Mouse (Mus musculus) heart, postnatal 0 days (tissue): ENCODE results near the gene Cenpq. TPM values are rescaled to one million over a fixed set of nuclear protein-coding genes. Genes with fewer than 3 reads are reported as not detected.
A peak's percentile ranks its signal among the peaks of the same experiment; 100 is the strongest.

Experiments
- ATAC-seq: fragments of 200-750 bp; cut with Nextera tagmentation; 2 replicates; pipeline ENCODE4 v1.8.0; 2017; ENCODE audit warnings: low read depth, moderate number of reproducible peaks, moderate library complexity; ENCODE audit not compliant: insufficient read depth
- DNase-seq: peaks from one replicate; pipeline ENCODE4 v3.0.0-alpha.2; 2016; ENCODE audit warnings: low spot score
- H3K27ac ChIP-seq: fragments of 300-500 bp; sonication (generic); 2 replicates; pipeline ENCODE4 v1.5.1; 2014; ENCODE audit warnings: low read depth, mild to moderate bottlenecking
- H3K27me3 ChIP-seq: fragments of 300-500 bp; sonication (generic); 2 replicates; pipeline ENCODE4 v1.6.1; 2014; ENCODE audit warnings: low read length, mixed read lengths; ENCODE audit not compliant: control insufficient read depth, insufficient read depth
- H3K36me3 ChIP-seq: fragments of 300-500 bp; sonication (generic); replicated peaks from 2 replicates; pipeline ENCODE4 v1.6.1; 2014; ENCODE audit warnings: low read length, mixed read lengths; ENCODE audit not compliant: control insufficient read depth, insufficient read depth
- H3K4me1 ChIP-seq: fragments of 300-500 bp; sonication (generic); 2 replicates; pipeline ENCODE4 v1.6.1; 2014; ENCODE audit warnings: antibody characterized with exemption; ENCODE audit not compliant: control insufficient read depth, insufficient read depth
- H3K4me2 ChIP-seq: fragments of 300-500 bp; sonication (generic); 2 replicates; pipeline ENCODE4 v1.6.1; 2014; ENCODE audit warnings: low read depth, mild to moderate bottlenecking, low read length, moderate library complexity
- H3K4me3 ChIP-seq: fragments of 300-500 bp; sonication (generic); 2 replicates; pipeline ENCODE4 v1.5.1; 2014; ENCODE audit warnings: low read depth, low read length
- H3K9ac ChIP-seq: fragments of 300-500 bp; sonication (generic); replicated peaks from 2 replicates; pipeline ENCODE4 v1.6.1; 2014; ENCODE audit warnings: low read depth, low read length, mixed read lengths
- H3K9me3 ChIP-seq: fragments of 300-500 bp; sonication (generic); replicated peaks from 2 replicates; pipeline ENCODE4 v1.6.1; 2016; ENCODE audit warnings: low read length; ENCODE audit not compliant: control insufficient read depth
- CTCF ChIP-seq: IDR thresholded peaks from 2 replicates; pipeline ENCODE4 v1.5.1; 2016; ENCODE audit warnings: antibody characterized with exemption, control low read depth, low read depth
- EP300 ChIP-seq: IDR thresholded peaks from 2 replicates; pipeline ENCODE4 v1.6.1; 2016; ENCODE audit warnings: antibody characterized with exemption, low read depth
- WGBS: fragments of 180-500 bp; shearing (Covaris S2); extraction: QIAGEN DNeasy Blood & Tissue Kit; methylation state at CpG from one replicate; pipeline ENCODE4 v1.1.7; 2014; 5-methylcytosine and 5-hydroxymethylcytosine counted together
- polyA plus RNA-seq: library from polyadenylated mRNA; unstranded; fragments of >200 nt; fragmentation: Nextera tagmentation; extraction: Ambion mirVana; gene quantifications from 2 replicates; pipeline ENCODE4 v1.2.1, GENCODE M21; 2015
- total RNA-seq: library from RNA; depleted of rRNA; stranded (reverse); fragments of >200 nt; gene quantifications from 2 replicates; pipeline ENCODE4 v1.2.3, GENCODE M21; 2014; ENCODE audit warnings: low replicate concordance

Cenpq gene
- total and polyA plus RNA-seq, 2 experiments from 2014 or later, result 3.1 to 10.7 TPM

GRCm38 (mm10) chr17:40914250-40914649 is 20.6 kb downstream of the Cenpq start, which contains the start of gene Glyatl3:
Gene Glyatl3 (minus strand): TSS chr17:40914350.
- Histone ChIP-seq H3K36me3 (no peaks in the 10 kb centered on the region), H3K9ac (no peak within 1 kb of the TSS), H3K27ac (no peak within 1 kb of the TSS), H3K4me1 (no peaks in the 10 kb centered on the region), H3K4me2 (no peak within 1 kb of the TSS), H3K4me3 (no peak within 1 kb of the TSS), H3K9me3 (no peaks in the 10 kb centered on the region), H3K27me3 (no peaks in the 10 kb centered on the region)
- TF ChIP-seq CTCF (no peak), EP300 (no peak)
- no peak for ATAC-seq
- no peak for DNase-seq
- WGBS, result 80% methylated on average over 2 of the region's 2 CpGs

DNA sequence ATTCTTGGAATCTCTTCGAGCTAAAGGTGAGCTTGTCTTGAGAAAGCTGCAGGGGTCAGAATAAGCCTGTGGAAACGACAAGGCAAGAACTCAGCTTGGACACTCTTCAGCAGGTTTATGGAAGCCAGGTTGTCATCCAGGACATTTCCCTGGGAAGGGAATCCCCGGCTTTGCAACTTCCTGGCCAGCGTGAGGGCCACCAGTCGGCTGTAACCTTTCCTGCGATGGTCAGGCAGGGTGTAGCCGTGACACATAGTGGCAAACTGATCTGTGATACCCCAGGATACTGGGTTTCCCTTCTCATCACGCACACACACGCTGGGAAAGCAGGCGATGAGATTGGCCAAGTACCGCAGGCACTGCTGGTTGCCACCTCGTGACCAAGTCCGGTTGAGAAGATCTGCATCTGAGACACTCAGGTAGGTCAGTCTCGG is 30.1 kb downstream of the Cenpq start:
- TF ChIP-seq CTCF (no peak), EP300 (no peak)
- peak overlapping the region; percentile 54 for H3K4me2 ChIP-seq
- DNase-seq (no peak), ATAC-seq (no peak)
- H3K27me3 ChIP-seq, result no peaks in the 10 kb centered on the region
- H3K9ac ChIP-seq, result no peak overlapping the region
- H3K27ac ChIP-seq, result no peak overlapping the region
- H3K9me3 ChIP-seq, result no peaks in the 10 kb centered on the region
- H3K4me3 ChIP-seq, result peak overlapping the region; percentile 26
- H3K36me3 ChIP-seq, result no peaks in the 10 kb centered on the region
- H3K4me1 ChIP-seq, result no peaks in the 10 kb centered on the region
- WGBS, result 3% methylated on average over 14 of the region's 14 CpGs

DNA sequence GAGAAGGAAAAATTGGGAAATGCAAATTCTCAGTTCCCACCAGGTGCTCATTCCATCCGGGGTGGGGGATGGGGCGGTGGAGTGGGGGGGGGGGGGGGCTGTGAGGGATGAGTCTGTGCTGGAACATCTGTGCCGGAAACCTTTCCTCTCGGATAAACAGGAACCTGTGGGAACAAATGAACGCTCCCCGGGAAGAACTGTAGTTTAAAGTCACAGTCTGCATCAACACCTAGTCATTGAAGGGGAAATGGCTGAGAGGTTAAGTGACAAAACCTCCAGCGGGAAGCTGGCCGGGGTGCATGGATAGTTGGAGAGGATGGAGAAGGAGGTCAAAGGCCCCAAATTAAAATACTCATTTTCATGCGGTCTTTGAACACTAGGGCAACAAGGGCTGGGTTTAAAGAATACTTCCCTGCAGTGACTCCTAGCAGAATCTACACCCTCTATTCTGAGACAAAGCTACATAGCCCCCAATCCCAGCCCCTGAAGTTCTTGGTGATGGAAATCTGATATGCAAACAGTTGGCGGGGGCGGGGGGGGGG is 30.7 kb downstream of the Cenpq start:
- Histone ChIP-seq H3K4me3 (no peak overlapping the region), H3K9ac (no peak overlapping the region), H3K36me3 (no peaks in the 10 kb centered on the region), H3K27ac (no peak overlapping the region), H3K27me3 (no peaks in the 10 kb centered on the region), H3K9me3 (no peaks in the 10 kb centered on the region), H3K4me2 (peak overlapping the region; percentile 54; the same call in 1 of the 2 replicates), H3K4me1 (no peaks in the 10 kb centered on the region)
- 10% methylated on average over 11 of the region's 11 CpGs for WGBS
- no peak for ATAC-seq
- DNase-seq, result no peak
- TF ChIP-seq EP300 (no peak), CTCF (no peak)

- Histone ChIP-seq H3K9ac (no peak overlapping the region), H3K9me3 (no peaks in the 10 kb centered on the region), H3K4me1 (no peaks in the 10 kb centered on the region), H3K4me2 (no peak overlapping the region), H3K4me3 (no peak overlapping the region), H3K27ac (no peak overlapping the region), H3K36me3 (no peaks in the 10 kb centered on the region), H3K27me3 (no peaks in the 10 kb centered on the region)
- no peak for TF ChIP-seq CTCF
- no peak for TF ChIP-seq EP300
- no peak for ATAC-seq
- DNase-seq, result no peak
- WGBS, result 45% methylated on average over 4 of the region's 4 CpGs
Observed at GRCm38 (mm10) chr17:40903345-40903744, 31.5 kb downstream of the Cenpq start.

DNA sequence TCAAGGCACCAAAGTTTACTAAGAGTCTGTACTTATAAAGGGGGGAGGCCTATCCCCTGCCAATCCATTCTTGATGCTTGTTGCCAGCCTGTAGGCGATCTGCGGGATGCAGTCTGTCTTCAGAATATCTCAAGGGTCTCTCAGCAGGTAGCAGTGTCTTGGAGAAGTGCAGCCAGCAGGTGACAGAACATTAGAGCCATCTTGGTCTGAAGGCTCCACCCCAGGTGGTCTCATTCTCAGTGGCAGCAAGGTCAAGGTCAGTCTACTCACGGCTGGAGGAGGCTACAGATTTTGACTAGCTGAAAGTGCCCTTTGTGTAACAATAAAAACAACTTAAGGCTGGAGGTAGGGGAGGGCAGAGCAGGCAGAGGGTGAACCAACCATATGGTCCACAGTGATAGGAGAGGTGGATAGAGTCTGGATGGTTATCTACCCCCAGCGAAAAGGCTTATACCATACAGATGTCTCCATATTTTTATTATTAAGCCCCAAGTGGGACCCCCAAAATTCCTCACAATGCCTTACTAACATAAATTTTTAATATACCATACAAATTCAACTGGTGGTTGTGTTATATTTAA is 35.0 kb downstream of the Cenpq start:
- WGBS, result 62% methylated on average over 4 of the region's 4 CpGs
- no peaks in the 10 kb centered on the region for H3K36me3 ChIP-seq
- ATAC-seq (no peak), DNase-seq (no peak)
- H3K27ac ChIP-seq, result no peak overlapping the region
- H3K4me2 ChIP-seq, result no peak overlapping the region
- no peaks in the 10 kb centered on the region for H3K9me3 ChIP-seq
- no peak overlapping the region for H3K9ac ChIP-seq
- H3K27me3 ChIP-seq, result no peaks in the 10 kb centered on the region
- H3K4me3 ChIP-seq, result no peak overlapping the region
- H3K4me1 ChIP-seq, result no peaks in the 10 kb centered on the region
- no peak for TF ChIP-seq EP300

DNA sequence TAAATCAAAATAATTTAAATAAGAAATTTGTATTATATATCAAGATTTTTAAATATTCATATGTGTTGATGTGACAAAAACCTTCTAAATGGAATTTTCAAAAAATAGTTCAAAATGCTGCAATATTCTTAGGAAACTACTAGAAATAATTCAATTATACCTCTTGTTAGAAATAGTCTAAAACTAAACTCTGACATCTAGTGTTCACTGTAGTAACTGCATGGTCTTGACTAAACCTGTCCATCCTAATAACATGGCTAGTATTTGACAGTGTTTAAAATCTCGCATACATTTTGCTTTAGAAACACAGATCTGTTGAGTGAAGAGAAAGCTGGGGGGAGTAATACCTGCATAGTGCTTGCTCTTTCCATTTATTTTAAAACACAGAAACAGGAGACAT is 38.0 kb downstream of the Cenpq start:
- H3K4me2 ChIP-seq, result no peak overlapping the region
- no peaks in the 10 kb centered on the region for H3K36me3 ChIP-seq
- ATAC-seq, result no peak
- no peak overlapping the region for H3K27ac ChIP-seq
- TF ChIP-seq EP300 (no peak), CTCF (peak; percentile 63)
- no peaks in the 10 kb centered on the region for H3K4me1 ChIP-seq
- DNase-seq, result peak; percentile 28
- no peak overlapping the region for H3K4me3 ChIP-seq
- no peaks in the 10 kb centered on the region for H3K9me3 ChIP-seq
- WGBS, result 60% methylated on average over 1 of the region's 1 CpGs
- no peak overlapping the region for H3K9ac ChIP-seq
- H3K27me3 ChIP-seq, result no peaks in the 10 kb centered on the region
